Mouse (Mus musculus) kidney, adult 2 months (tissue): ENCODE data around the gene Cenpi. TPM values are rescaled to one million over a fixed set of nuclear protein-coding genes. Genes with fewer than 3 reads are reported as not detected.

ENCODE experiments used
- DNase-seq: peaks from one replicate; pipeline ENCODE4 v3.0.0; 2021
- H3K27ac ChIP-seq: fragments of 200-500 bp; 2 replicates; pipeline ENCODE4 v1.5.1; 2012; ENCODE audit warnings: low read depth, low read length, control low read depth, inconsistent platforms; ENCODE audit not compliant: insufficient read depth
- H3K27me3 ChIP-seq: fragments of 200-500 bp; replicated peaks from 2 replicates; pipeline ENCODE4 v1.6.1; 2012; ENCODE audit warnings: mild to moderate bottlenecking, moderate library complexity, low read length, inconsistent platforms; ENCODE audit not compliant: control insufficient read depth, insufficient read depth
- H3K36me3 ChIP-seq: fragments of 200-500 bp; 2 replicates; pipeline ENCODE4 v1.6.1; 2012; ENCODE audit warnings: mild to moderate bottlenecking, moderate library complexity, low read length, inconsistent platforms; ENCODE audit not compliant: control insufficient read depth, insufficient read depth
- H3K4me1 ChIP-seq: fragments of 200-500 bp; 2 replicates; pipeline ENCODE4 v1.6.1; 2011; ENCODE audit warnings: low read length; ENCODE audit not compliant: control insufficient read depth, insufficient read depth
- H3K4me3 ChIP-seq: fragments of 200-500 bp; 2 replicates; pipeline ENCODE4 v1.5.1; 2011; ENCODE audit warnings: mild to moderate bottlenecking, low read depth, low read length, control low read depth; ENCODE audit not compliant: insufficient read depth
- CTCF ChIP-seq: fragments of 200-500 bp; conservative IDR thresholded peaks from 2 replicates; pipeline ENCODE4 v1.5.1; 2011; ENCODE audit warnings: low read depth, mild to moderate bottlenecking, control low read depth, low read length, moderate library complexity, mixed read lengths; ENCODE audit not compliant: insufficient read depth, insufficient read length
- POLR2A ChIP-seq: fragments of 200-500 bp; IDR thresholded peaks from one replicate; pipeline ENCODE4 v1.6.1; 2011; ENCODE audit warnings: low read depth, low read length, control low read depth
- WGBS: fragments of 180-500 bp; shearing (Covaris S2); methylation state at CpG from one replicate; pipeline ENCODE4 v1.1.7; 2018; 5-methylcytosine and 5-hydroxymethylcytosine counted together
- polyA plus RNA-seq: library from polyadenylated mRNA; depleted of rRNA; stranded (reverse); fragments of >200 nt; gene quantifications from 2 replicates; pipeline ENCODE4 v1.2.3, GENCODE M21; 2012

Cenpi gene
- polyA plus RNA-seq, 1 experiment: 0.09 TPM

DNA sequence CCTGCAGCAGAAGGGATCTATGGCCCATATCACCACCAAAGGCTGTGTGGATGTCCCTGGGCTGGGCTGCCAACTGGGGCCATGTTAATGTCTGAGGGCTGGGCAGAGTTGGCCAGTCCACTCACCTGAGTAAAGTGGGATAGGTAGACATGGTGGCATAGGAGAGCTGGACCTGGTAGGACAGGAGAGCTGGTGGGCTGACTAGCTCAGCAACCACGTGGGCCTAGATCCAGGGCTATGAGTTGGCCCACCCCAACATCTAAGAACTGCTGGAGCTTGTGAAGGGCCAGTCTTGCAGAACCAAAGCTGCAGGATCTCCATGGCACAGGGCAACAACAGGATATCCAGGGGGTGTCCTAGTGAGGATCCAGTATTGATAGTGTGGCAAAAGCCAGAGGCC lies 57.5 kb downstream of the Cenpi start:
- 88% methylated on average over 1 of the region's 1 CpGs for WGBS
- Histone ChIP-seq H3K4me3 (no peak overlapping the region), H3K27ac (no peak overlapping the region), H3K27me3 (no peaks in the 10 kb centered on the region), H3K4me1 (no peaks in the 10 kb centered on the region), H3K36me3 (no peaks in the 10 kb centered on the region)
- no peak for TF ChIP-seq CTCF
- TF ChIP-seq POLR2A: no peak
- DNase-seq: no peak

DNA sequence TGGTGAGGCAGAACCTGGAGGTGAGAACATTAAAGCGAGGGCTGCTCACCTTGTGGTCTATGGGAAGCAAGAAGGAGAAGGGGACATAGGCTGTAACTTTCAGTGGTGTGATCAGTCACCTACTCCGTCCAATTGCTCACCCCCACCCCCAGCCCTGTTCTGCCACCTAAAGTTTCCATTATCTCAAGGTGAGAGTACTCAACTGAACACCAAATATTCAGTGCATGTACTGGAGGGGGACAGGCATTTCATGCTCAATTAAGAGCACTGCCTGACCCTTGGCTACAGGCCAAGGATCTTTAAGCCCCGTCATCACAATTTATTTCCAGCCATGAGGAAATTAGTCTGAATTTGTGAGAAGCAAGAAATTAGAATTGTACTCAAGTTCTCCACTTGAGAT lies 58.7 kb downstream of the Cenpi start:
- DNase-seq: no peak
- TF ChIP-seq CTCF (no peak), POLR2A (no peak)
- no peaks in the 10 kb centered on the region for H3K4me1 ChIP-seq
- H3K27me3 ChIP-seq: no peaks in the 10 kb centered on the region
- no peak overlapping the region for H3K4me3 ChIP-seq
- 60% methylated on average over 3 of the region's 3 CpGs for WGBS
- H3K27ac ChIP-seq: no peak overlapping the region
- no peaks in the 10 kb centered on the region for H3K36me3 ChIP-seq

DNA sequence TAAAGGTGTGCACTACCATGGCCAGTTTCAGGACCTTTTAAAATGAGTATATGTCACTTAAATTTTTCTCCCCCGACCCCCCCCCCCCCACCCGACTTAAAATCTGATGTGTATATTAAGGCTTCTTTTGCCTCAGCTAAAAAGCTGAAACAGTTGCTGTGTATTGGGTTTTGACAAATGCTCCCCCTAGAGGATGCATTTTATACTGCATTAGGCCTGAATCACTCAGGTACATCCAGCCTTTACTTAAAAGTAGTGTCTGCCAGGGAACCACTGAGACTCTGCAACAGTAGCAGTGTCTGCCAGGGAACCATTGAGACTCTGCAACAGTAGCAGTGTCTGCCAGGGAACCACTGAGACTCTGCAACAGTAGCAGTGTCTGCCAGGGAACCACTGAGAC lies 63.4 kb downstream of the Cenpi start:
- 0% methylated on average over 2 of the region's 2 CpGs for WGBS
- no peaks in the 10 kb centered on the region for H3K27me3 ChIP-seq
- DNase-seq: no peak

DNA sequence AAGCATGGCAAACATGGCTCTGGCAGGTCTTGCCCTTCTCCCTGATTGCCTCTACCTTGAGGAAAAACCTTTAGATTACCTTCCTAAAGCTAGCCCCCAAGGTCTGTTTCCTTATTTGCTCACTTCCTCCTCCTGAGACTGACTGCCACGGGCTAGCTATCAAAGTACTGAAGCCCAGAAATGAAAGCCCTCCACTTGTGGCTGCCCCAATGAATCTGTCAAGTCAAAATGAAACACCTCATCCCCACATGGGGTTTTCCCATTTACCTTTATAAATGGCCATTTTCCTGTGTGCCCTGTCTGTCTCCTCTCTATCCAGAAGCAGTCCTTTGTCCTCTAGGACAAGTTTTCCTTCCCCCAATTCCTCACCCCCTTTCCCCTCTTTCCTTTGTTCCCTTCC lies 66.3 kb downstream of the Cenpi start:
- 42% methylated on average over 1 of the region's 1 CpGs for WGBS
- H3K36me3 ChIP-seq: no peaks in the 10 kb centered on the region
- no peaks in the 10 kb centered on the region for H3K27me3 ChIP-seq
- TF ChIP-seq POLR2A (no peak), CTCF (no peak)
- no peaks in the 10 kb centered on the region for H3K4me1 ChIP-seq
- no peak for DNase-seq
- H3K4me3 ChIP-seq: no peak overlapping the region
- H3K27ac ChIP-seq: no peak overlapping the region

More for the DNA sequence above, 63.4 kb downstream of the Cenpi start:
- Histone ChIP-seq H3K4me3 (no peak overlapping the region), H3K36me3 (no peaks in the 10 kb centered on the region), H3K4me1 (no peaks in the 10 kb centered on the region), H3K27ac (no peak overlapping the region)
- TF ChIP-seq POLR2A: no peak
- no peak for TF ChIP-seq CTCF

DNA sequence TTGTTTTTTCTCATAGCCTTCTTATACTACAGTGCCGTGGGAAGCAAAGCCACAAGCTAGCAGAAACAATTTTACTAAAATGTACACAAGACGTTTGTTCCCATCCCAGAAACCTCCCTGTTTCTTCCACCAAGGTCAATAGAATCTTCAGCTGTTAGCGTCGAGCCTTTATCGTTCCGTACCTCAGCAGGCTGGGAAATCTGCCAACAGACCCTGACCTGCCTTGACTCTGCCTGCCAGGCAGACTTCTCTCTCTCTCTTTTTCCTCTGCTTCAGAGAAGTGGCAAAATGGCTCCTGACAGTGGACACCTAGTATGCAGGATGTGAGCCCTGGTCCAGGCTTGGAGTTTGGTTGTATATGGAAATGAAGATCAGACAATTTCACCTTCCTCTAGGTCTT lies 77.0 kb downstream of the Cenpi start:
- no peaks in the 10 kb centered on the region for H3K27me3 ChIP-seq
- H3K4me1 ChIP-seq: no peaks in the 10 kb centered on the region
- no peaks in the 10 kb centered on the region for H3K36me3 ChIP-seq
- no peak overlapping the region for H3K4me3 ChIP-seq
- no peak overlapping the region for H3K27ac ChIP-seq
- DNase-seq: no peak
- WGBS: 41% methylated on average over 6 of the region's 6 CpGs
- TF ChIP-seq POLR2A: no peak
- TF ChIP-seq CTCF: no peak

DNA sequence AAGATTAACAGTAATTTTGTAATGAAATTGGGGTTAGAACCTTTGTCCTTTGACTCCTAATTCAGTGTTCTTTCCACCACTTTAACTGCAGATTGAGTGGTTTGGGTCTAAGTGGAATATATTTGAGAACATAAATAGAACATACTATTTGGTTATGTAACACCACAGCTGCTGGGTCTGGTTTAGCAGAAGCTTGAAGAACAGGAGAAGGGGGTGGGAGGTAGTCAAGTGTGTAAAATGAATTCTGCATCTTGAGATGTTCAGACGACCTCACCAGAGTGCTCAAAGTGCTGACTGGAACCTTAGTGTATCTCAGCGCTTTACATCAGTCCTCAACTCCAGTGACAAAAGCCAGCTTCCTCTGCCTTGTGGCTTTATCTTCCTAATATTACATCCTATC lies 91.1 kb downstream of the Cenpi start:
- H3K27ac ChIP-seq: no peak overlapping the region
- H3K4me1 ChIP-seq: no peaks in the 10 kb centered on the region
- DNase-seq: no peak
- no peaks in the 10 kb centered on the region for H3K36me3 ChIP-seq
- 59% methylated on average over 2 of the region's 2 CpGs for WGBS
- H3K27me3 ChIP-seq: no peaks in the 10 kb centered on the region
- no peak overlapping the region for H3K4me3 ChIP-seq
- TF ChIP-seq POLR2A (no peak), CTCF (no peak)

DNA sequence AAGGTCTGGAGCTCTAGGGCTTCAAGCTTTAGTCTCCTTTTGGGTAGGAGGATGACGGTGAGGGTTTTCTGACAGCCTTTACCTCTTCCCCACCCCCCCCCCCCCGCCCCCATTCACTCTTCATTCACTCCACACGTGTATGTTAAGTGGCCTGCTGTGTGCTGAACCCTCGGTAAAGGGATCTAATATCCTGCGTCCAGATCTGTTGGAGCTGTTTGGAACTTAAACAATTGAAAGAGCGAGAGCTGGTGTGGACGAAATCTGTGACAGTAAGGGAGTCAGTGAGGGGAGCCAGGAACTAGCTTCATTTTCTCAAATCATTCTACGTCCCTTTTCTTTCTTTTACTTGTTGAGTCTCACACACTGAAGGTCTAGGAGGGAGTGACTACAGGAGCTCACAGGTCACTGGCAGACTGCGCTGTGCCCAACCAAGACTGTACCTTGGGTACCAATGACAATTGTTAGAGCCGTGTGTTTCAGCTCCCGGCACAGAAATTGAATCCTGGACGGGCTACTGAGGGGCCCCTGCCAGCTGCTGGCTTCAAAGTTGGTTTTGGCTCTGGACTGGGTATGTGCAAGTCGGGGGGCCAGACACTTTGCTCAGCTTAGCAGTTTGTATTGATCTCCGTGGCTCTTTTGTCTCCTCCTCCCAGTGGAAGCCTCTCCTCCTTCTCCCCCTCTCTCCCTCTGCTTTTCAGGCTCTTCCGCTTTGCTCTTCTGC lies 96.1 kb downstream of the Cenpi start, which contains the start of gene Drp2:
TSS of gene Drp2 (plus strand) at position 689 of the 721 bp plus-strand sequence.
- DNase-seq: no peak
- H3K36me3 ChIP-seq: no peaks in the 10 kb centered on the region
- H3K27ac ChIP-seq: no peak within 1 kb of the TSS
- no peaks in the 10 kb centered on the region for H3K4me1 ChIP-seq
- H3K27me3 ChIP-seq: no peaks in the 10 kb centered on the region
- TF ChIP-seq CTCF (no peak), POLR2A (no peak)
- H3K4me3 ChIP-seq: peak within 1 kb of the TSS; percentile 42
- WGBS: 7% methylated on average over 14 of the region's 15 CpGs

DNA sequence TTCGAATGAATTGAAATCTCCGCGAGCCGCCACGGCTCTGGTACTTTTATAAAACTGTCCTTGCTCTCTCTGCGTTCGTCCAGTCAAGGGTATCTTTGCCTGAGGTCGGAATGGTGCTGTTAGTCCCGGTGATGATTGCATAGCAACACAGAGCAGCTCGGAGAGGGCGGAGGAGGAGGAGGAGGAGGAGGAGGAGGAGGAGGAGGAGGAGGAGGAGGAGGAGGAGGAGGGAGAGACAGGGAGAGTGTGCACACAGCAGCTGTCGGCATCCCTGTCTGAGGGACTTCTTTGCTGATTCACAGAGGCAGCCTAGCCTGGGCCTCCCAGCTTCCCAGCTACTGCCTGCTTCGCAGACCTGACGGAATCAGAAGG lies 96.7 kb downstream of the Cenpi start:
- TF ChIP-seq POLR2A (no peak), CTCF (no peak)
- DNase-seq: no peak
- Histone ChIP-seq H3K27ac (no peak overlapping the region), H3K27me3 (no peaks in the 10 kb centered on the region), H3K4me3 (peak overlapping the region; percentile 42), H3K36me3 (no peaks in the 10 kb centered on the region), H3K4me1 (no peaks in the 10 kb centered on the region)
- 8% methylated on average over 12 of the region's 14 CpGs for WGBS
